In the genomic region with DNA sequence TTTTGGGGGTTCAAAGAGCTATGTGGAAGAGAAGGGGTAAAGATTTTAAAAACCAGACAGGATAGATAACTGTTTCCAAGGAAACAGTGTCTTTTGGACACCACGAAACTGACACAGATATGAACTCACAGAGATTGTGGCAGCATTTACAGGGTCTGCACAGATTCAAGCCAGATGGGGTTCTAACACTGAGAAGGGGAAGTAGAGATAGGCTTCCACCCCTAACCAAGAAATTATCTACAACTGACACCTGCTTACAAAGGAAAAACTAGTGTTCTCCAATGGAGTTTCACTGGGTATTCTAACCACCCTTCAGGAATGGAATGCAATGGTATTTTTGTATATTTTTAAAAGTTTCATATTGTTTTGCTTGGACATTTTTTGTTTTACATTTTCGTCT, we compare ENCODE assay signal across 35 mouse cellular contexts. TPM values are rescaled to one million over a fixed set of nuclear protein-coding genes. Genes with fewer than 3 reads are reported as not detected.
DNase-seq lines count a peak whose midpoint lies in the region; ATAC-seq and TF ChIP-seq lines count a peak whose summit lies in the region.
"Had no signal": no experiment of that assay in that cellular context is flagged by ENCODE, and none has a peak within 500 bp of the region (broad histone marks: within the 10 kb centered on the region; RNA-seq: fewer than 3 reads in every experiment).

No protein-coding gene starts in this region.

- TF ChIP-seq EP300 in MEL (IDR thresholded peaks at IDR 0.05; ENCODE audit: low read depth in 1 of 2, low read length in 2 of 2), result peak; percentile 93 to 96

- H3K4me3 ChIP-seq in MEL (ENCODE audit: control insufficient read depth in 1 of 2, insufficient read depth in 1 of 2, low read depth in 2 of 2, low read length in 2 of 2), result no peak overlapping the region
- no peak overlapping the region for H3K4me3 ChIP-seq in liver, embryonic 13.5 days (replicated peaks)
- no peak overlapping the region for H3K4me3 ChIP-seq in midbrain, embryonic 13.5 days (replicated peaks)
- H3K4me3 ChIP-seq: gastrocnemius, adult 2 months; hindbrain, embryonic 12.5 days; intestine, embryonic 15.5 days; limb, embryonic 10.5 days; limb, embryonic 15.5 days; midbrain, embryonic 12.5 days; neural tube, embryonic 13.5 days had no signal

- H3K36me3 ChIP-seq in MEL (ENCODE audit: control insufficient read depth in 1 of 2, insufficient read depth in 2 of 2, low read length in 2 of 2), result peaks cover 0 to 27% of the 10 kb centered on the region in 2 experiments; a peak in 2 of 4 replicates
- H3K36me3 ChIP-seq in liver, embryonic 13.5 days, result no peaks in the 10 kb centered on the region
- no peaks in the 10 kb centered on the region for H3K36me3 ChIP-seq in midbrain, embryonic 13.5 days
- H3K36me3 ChIP-seq: hindbrain, embryonic 12.5 days; intestine, embryonic 15.5 days; limb, embryonic 10.5 days; limb, embryonic 15.5 days; midbrain, embryonic 12.5 days; neural tube, embryonic 13.5 days had no signal

- no peaks in the 10 kb centered on the region; a peak in 2 of 4 replicates for H3K27me3 ChIP-seq in MEL (ENCODE audit: control insufficient read depth in 1 of 2, insufficient read depth in 2 of 2, low read length in 2 of 2)
- H3K27me3 ChIP-seq in liver, embryonic 13.5 days, result peaks cover 4% of the 10 kb centered on the region; the same call in 1 of the 2 replicates
- H3K27me3 ChIP-seq in midbrain, embryonic 13.5 days, result no peaks in the 10 kb centered on the region
- H3K27me3 ChIP-seq: hindbrain, embryonic 12.5 days; intestine, embryonic 15.5 days; limb, embryonic 15.5 days; midbrain, embryonic 12.5 days; neural tube, embryonic 13.5 days; Patski had no signal

- no peak overlapping the region for H3K27ac ChIP-seq in MEL (ENCODE audit: control insufficient read depth, low read depth, low read length)
- no peak overlapping the region for H3K27ac ChIP-seq in liver, embryonic 13.5 days
- no peak overlapping the region for H3K27ac ChIP-seq in midbrain, embryonic 13.5 days
- H3K27ac ChIP-seq: gastrocnemius, adult 2 months; hindbrain, embryonic 12.5 days; hindbrain, postnatal 0 days; intestine, embryonic 15.5 days; kidney, postnatal 0 days; limb, embryonic 10.5 days; limb, embryonic 15.5 days; midbrain, embryonic 12.5 days; neural tube, embryonic 13.5 days had no signal

- peaks cover 14 to 20% of the 10 kb centered on the region in 2 experiments for H3K4me1 ChIP-seq in MEL (ENCODE audit: control insufficient read depth in 1 of 2, insufficient read depth in 2 of 2, low read length in 2 of 2)
- H3K4me1 ChIP-seq in liver, embryonic 13.5 days (replicated peaks), result peaks cover 13% of the 10 kb centered on the region
- no peaks in the 10 kb centered on the region for H3K4me1 ChIP-seq in midbrain, embryonic 13.5 days (replicated peaks)
- H3K4me1 ChIP-seq: hindbrain, embryonic 12.5 days; intestine, embryonic 15.5 days; limb, embryonic 10.5 days; limb, embryonic 15.5 days; midbrain, embryonic 12.5 days; neural tube, embryonic 13.5 days had no signal

- H3K9me3 ChIP-seq in MEL (replicated peaks; ENCODE audit: insufficient read depth, low read length), result no peaks in the 10 kb centered on the region
- no peaks in the 10 kb centered on the region for H3K9me3 ChIP-seq in liver, embryonic 13.5 days (replicated peaks)
- no peaks in the 10 kb centered on the region for H3K9me3 ChIP-seq in midbrain, embryonic 13.5 days
- H3K9me3 ChIP-seq: hindbrain, embryonic 12.5 days; intestine, embryonic 15.5 days; limb, embryonic 10.5 days; limb, embryonic 15.5 days; midbrain, embryonic 12.5 days; neural tube, embryonic 13.5 days had no signal

- no peak; the same call in 1 of the 2 replicates for TF ChIP-seq RAD21 in MEL (IDR thresholded peaks at IDR 0.05; ENCODE audit: low read depth, low read length)

- no peaks in the 10 kb centered on the region for H3K79me2 ChIP-seq in MEL (ENCODE audit: control insufficient read depth, insufficient read depth, low read length, poor library complexity)

- peak; percentile 83 for DNase-seq in MEL (ENCODE audit: low read depth, low spot score)
- DNase-seq in liver, embryonic 13.5 days, result peak; percentile 13
- DNase-seq in cerebellum, postnatal 10 days, result no peak
- no peak for DNase-seq in urinary bladder, postnatal 36 days (ENCODE audit: low spot score in 2 of 2)
- DNase-seq: adrenal gland, postnatal 14 days; B cell, adult 2 months; cerebellum, adult 11-12 months; cerebellum, adult 9-11 months; gastrocnemius, adult 2 months; heart, postnatal 14 days; kidney, adult 2 months; kidney, postnatal 4 days; lung, embryonic 14.5 days; lung, postnatal 14 days; retina, postnatal 1 day; right cerebral cortex, postnatal 14 days had no signal

- no peak for TF ChIP-seq POLR2A in MEL (IDR thresholded peaks at IDR 0.05; ENCODE audit: control insufficient read depth in 1 of 2, insufficient read depth in 1 of 2, low read depth in 1 of 2, low read length in 2 of 2, poor library complexity in 1 of 2)

- peak; percentile 51 for ATAC-seq in erythroblast, adult 5-6 weeks (replicated peaks; ENCODE audit: low FRiP score, poor library complexity, severe bottlenecking)
- ATAC-seq in liver, embryonic 13.5 days (ENCODE audit: low read depth), result peak; percentile 74
- peak; percentile 78 for ATAC-seq in megakaryocyte progenitor cell, adult 5-6 weeks (replicated peaks; ENCODE audit: poor library complexity)
- no peak for ATAC-seq in midbrain, embryonic 13.5 days
- ATAC-seq: forebrain, embryonic 14.5 days; hindbrain, postnatal 0 days; intestine, embryonic 15.5 days; Patski had no signal

- no peak overlapping the region for H3K4me2 ChIP-seq in liver, embryonic 13.5 days
- no peak overlapping the region for H3K4me2 ChIP-seq in midbrain, embryonic 13.5 days (replicated peaks)
- H3K4me2 ChIP-seq: hindbrain, embryonic 12.5 days; intestine, embryonic 15.5 days; limb, embryonic 15.5 days; lung, embryonic 14.5 days; midbrain, embryonic 12.5 days; neural tube, embryonic 13.5 days had no signal

- H3K9ac ChIP-seq in MEL (ENCODE audit: control insufficient read depth, low read depth, low read length, poor library complexity, severe bottlenecking), result no peak overlapping the region
- no peak overlapping the region for H3K9ac ChIP-seq in liver, embryonic 13.5 days
- H3K9ac ChIP-seq in midbrain, embryonic 13.5 days (replicated peaks), result no peak overlapping the region
- H3K9ac ChIP-seq: hindbrain, embryonic 12.5 days; intestine, embryonic 15.5 days; limb, embryonic 15.5 days; lung, embryonic 14.5 days; midbrain, embryonic 12.5 days; neural tube, embryonic 13.5 days had no signal

- WGBS in liver, embryonic 13.5 days (ENCODE audit: insufficient replicate concordance), result 15% methylated on average over 2 of the region's 2 CpGs
- 76% methylated on average over 2 of the region's 2 CpGs for WGBS in midbrain, embryonic 13.5 days

- TF ChIP-seq CTCF in MEL (IDR thresholded peaks at IDR 0.05 in 2 of 3, conservative IDR thresholded peaks at IDR 0.05 in 1 of 3; ENCODE audit: control insufficient read depth in 1 of 3, insufficient read depth in 1 of 3, low read depth in 2 of 3, low read length in 3 of 3, poor library complexity in 1 of 3, severe bottlenecking in 1 of 3), result no peak

TF ChIP-seq in MEL, 35 proteins besides CTCF, POLR2A, EP300 and RAD21 (continues in another document):
- no peak for TF ChIP-seq MAZ (IDR thresholded peaks at IDR 0.05; ENCODE audit: low read depth, low read length)
- no peak for TF ChIP-seq ZKSCAN1 (IDR thresholded peaks at IDR 0.05; ENCODE audit: low read depth, low read length)
- no peak for TF ChIP-seq USF1 (IDR thresholded peaks at IDR 0.05; ENCODE audit: low read depth, low read length)
- no peak for TF ChIP-seq CHD1 (IDR thresholded peaks at IDR 0.05; ENCODE audit: low read depth, low read length)
- peak; percentile 47; the same call in 1 of the 2 replicates for TF ChIP-seq MYC (IDR thresholded peaks at IDR 0.05; ENCODE audit: low read depth, low read length)
- peak; percentile 87 for TF ChIP-seq MAFK (IDR thresholded peaks at IDR 0.05; ENCODE audit: borderline replicate concordance, low read depth, low read length)
- TF ChIP-seq ZMIZ1 (IDR thresholded peaks at IDR 0.05; ENCODE audit: low read depth, low read length), result peak; percentile 42; the same call in 1 of the 2 replicates
- no peak for TF ChIP-seq UBTF (IDR thresholded peaks at IDR 0.05; ENCODE audit: borderline replicate concordance, insufficient read depth, low read depth, low read length)

RNA-seq across cellular contexts. Expression of a gene that starts 5.7 kb away (rescaled TPM):
- total RNA-seq in MEL (2012; rRNA removed), result not detected in 2 replicates
- polyA plus RNA-seq in MEL (2012; ENCODE audit: insufficient read depth in 1 of 2, insufficient read length in 2 of 2, low read depth in 1 of 2, low replicate concordance in 2 of 2, missing spikeins in 1 of 2), result not detected
- 25.5 and 33.2 TPM in 2 replicates for total RNA-seq in erythroblast, adult 5-6 weeks (2015; ENCODE audit: low replicate concordance)
- total RNA-seq in erythroblast, adult 5-6 weeks (2017; ENCODE audit: low replicate concordance), result 15.9 and 17.4 TPM in 2 replicates
- polyA plus RNA-seq in liver, embryonic 13.5 days (2015; fragmentation: Nextera tagmentation; extraction: Ambion mirVana), result 0.10 and 0.12 TPM in 2 replicates
- total RNA-seq in megakaryocyte progenitor cell, adult 5-6 weeks (2015), result 0.42 and 0.49 TPM in 2 replicates
- total RNA-seq in megakaryocyte progenitor cell, adult 5-6 weeks (2017), result 0.42 and 0.57 TPM in 2 replicates
- polyA plus RNA-seq in midbrain, embryonic 13.5 days (2015; fragmentation: Nextera tagmentation; extraction: Ambion mirVana), result not detected in 2 replicates
- total RNA-seq: gastrocnemius, adult 2 months; gastrocnemius, postnatal 4 days; heart, postnatal 14 days; hindbrain, postnatal 0 days had no signal
- polyA plus RNA-seq: forebrain, embryonic 14.5 days; hindbrain, embryonic 12.5 days; hindbrain, postnatal 0 days; kidney, postnatal 0 days; limb, embryonic 10.5 days; limb, embryonic 15.5 days; lung, embryonic 14.5 days; neural tube, embryonic 13.5 days; Patski had no signal

RNA-seq across cellular contexts. Expression of a gene that starts 37.8 kb away (rescaled TPM):
- total RNA-seq in MEL (2012; rRNA removed), result not detected in 2 replicates
- polyA plus RNA-seq in MEL (2012; ENCODE audit: insufficient read depth in 1 of 2, insufficient read length in 2 of 2, low read depth in 1 of 2, low replicate concordance in 2 of 2, missing spikeins in 1 of 2), result not detected
- total RNA-seq in erythroblast, adult 5-6 weeks (2015; ENCODE audit: low replicate concordance), result not detected in 2 replicates
- 1.4 and 1.6 TPM in 2 replicates for total RNA-seq in erythroblast, adult 5-6 weeks (2017; ENCODE audit: low replicate concordance)
- not detected in 2 replicates for polyA plus RNA-seq in liver, embryonic 13.5 days (2015; fragmentation: Nextera tagmentation; extraction: Ambion mirVana)
- total RNA-seq in megakaryocyte progenitor cell, adult 5-6 weeks (2015), result 0.24 TPM in 1 of 2 replicates, not detected in the other
- not detected in 2 replicates for total RNA-seq in megakaryocyte progenitor cell, adult 5-6 weeks (2017)
- not detected in 2 replicates for polyA plus RNA-seq in midbrain, embryonic 13.5 days (2015; fragmentation: Nextera tagmentation; extraction: Ambion mirVana)
- total RNA-seq: adrenal gland, postnatal 14 days; gastrocnemius, adult 2 months; gastrocnemius, postnatal 4 days; heart, postnatal 14 days; hindbrain, postnatal 0 days; left cerebral cortex, postnatal 10 days had no signal
- polyA plus RNA-seq: embryonic facial prominence, embryonic 14.5 days; forebrain, embryonic 14.5 days; heart, embryonic 14.5 days; hindbrain, embryonic 12.5 days; hindbrain, postnatal 0 days; intestine, embryonic 15.5 days; kidney, postnatal 0 days; limb, embryonic 10.5 days; limb, embryonic 15.5 days; lung, embryonic 14.5 days; midbrain, embryonic 12.5 days; neural tube, embryonic 13.5 days; Patski; small intestine, adult 2 months; stomach, embryonic 14.5 days had no signal

RNA-seq across cellular contexts. Expression of a gene that starts 47.6 kb away (rescaled TPM):
- not detected in 2 replicates for total RNA-seq in MEL (2012; rRNA removed)
- under 1 TPM in 1 of 2 experiments, not detected in 1; 0.07 TPM for polyA plus RNA-seq in MEL (2012; ENCODE audit: insufficient read depth in 1 of 2, insufficient read length in 2 of 2, low read depth in 1 of 2, low replicate concordance in 2 of 2, missing spikeins in 1 of 2)
- total RNA-seq in erythroblast, adult 5-6 weeks (2015; ENCODE audit: low replicate concordance), result 12.3 and 17.3 TPM in 2 replicates
- total RNA-seq in erythroblast, adult 5-6 weeks (2017; ENCODE audit: low replicate concordance), result 12.1 and 14.9 TPM in 2 replicates
- polyA plus RNA-seq in liver, embryonic 13.5 days (2015; fragmentation: Nextera tagmentation; extraction: Ambion mirVana), result 1.7 and 1.9 TPM in 2 replicates
- 4.5 and 5.1 TPM in 2 replicates for total RNA-seq in megakaryocyte progenitor cell, adult 5-6 weeks (2015)
- total RNA-seq in megakaryocyte progenitor cell, adult 5-6 weeks (2017), result 3.1 and 3.6 TPM in 2 replicates
- polyA plus RNA-seq in midbrain, embryonic 13.5 days (2015; fragmentation: Nextera tagmentation; extraction: Ambion mirVana), result 0.66 and 0.73 TPM in 2 replicates
- polyA plus RNA-seq: Patski had no signal

Comparison
In these comparisons a context has a peak if more than half of its experiments do, and no peak if none do; other contexts are left out.
1. DNase-seq: peak in MEL (single experiment) and liver, embryonic 13.5 days (single experiment); none in cerebellum, postnatal 10 days (0 of 2) and urinary bladder, postnatal 36 days (0 of 2).
2. RNA of a gene that starts 5.7 kb away (total RNA-seq): 15.9 to 33.2 TPM in erythroblast, adult 5-6 weeks; 0.42 to 0.57 TPM in megakaryocyte progenitor cell, adult 5-6 weeks and not detected in MEL; every median in the first group is over 10 times any median in the second.